Mouse (Mus musculus) CH12.LX (cell line): ENCODE data around the gene Hoxc8.

Experiments
- CTCF ChIP-seq, 2 experiments: IDR thresholded peaks in 1 of 2; conservative IDR thresholded peaks in 1 of 2; 2 replicates each; pipeline ENCODE4 v1.5.1; 2011 to 2012; ENCODE audit warnings: low read depth in 2 of 2, low read length in 2 of 2, improper control_type of control experiment in 1 of 2, inconsistent platforms in 1 of 2, mild to moderate bottlenecking in 1 of 2, moderate library complexity in 1 of 2
- E2F4 ChIP-seq: IDR thresholded peaks from 2 replicates; pipeline ENCODE4 v1.6.1; 2011; ENCODE audit warnings: low read depth, low read length, improper control_type of control experiment; ENCODE audit not compliant: insufficient replicate concordance
- ELF1 ChIP-seq: IDR thresholded peaks from 2 replicates; pipeline ENCODE4 v1.6.1; 2014; ENCODE audit warnings: low read depth, mild to moderate bottlenecking, inconsistent platforms, low read length, improper control_type of control experiment
- EP300 ChIP-seq: IDR thresholded peaks from 2 replicates; pipeline ENCODE4 v1.6.1; 2011; ENCODE audit warnings: low read length, improper control_type of control experiment
- HCFC1 ChIP-seq: IDR thresholded peaks from 2 replicates; pipeline ENCODE4 v1.6.1; 2012; ENCODE audit warnings: low read depth, mild to moderate bottlenecking, inconsistent platforms, low read length, improper control_type of control experiment
- KAT2A ChIP-seq: IDR thresholded peaks from 2 replicates; pipeline ENCODE4 v1.6.1; 2012; ENCODE audit warnings: low read length, improper control_type of control experiment, inconsistent platforms; ENCODE audit not compliant: insufficient replicate concordance
- MAFK ChIP-seq: IDR thresholded peaks from 2 replicates; pipeline ENCODE4 v1.6.1; 2011; ENCODE audit warnings: low read length, improper control_type of control experiment; ENCODE audit not compliant: insufficient replicate concordance
- MAZ ChIP-seq: IDR thresholded peaks from 2 replicates; pipeline ENCODE4 v1.6.1; 2012; ENCODE audit warnings: low read depth, mild to moderate bottlenecking, inconsistent platforms, low read length, improper control_type of control experiment, moderate library complexity
- MEF2A ChIP-seq: IDR thresholded peaks from 2 replicates; pipeline ENCODE4 v1.6.1; 2014; ENCODE audit warnings: low read depth, mild to moderate bottlenecking, inconsistent platforms, low read length, improper control_type of control experiment, borderline replicate concordance
- MYC ChIP-seq: IDR thresholded peaks from 2 replicates; pipeline ENCODE4 v1.6.1; 2011; ENCODE audit warnings: low read depth, mild to moderate bottlenecking, improper control_type of control experiment, low read length
- NELFE ChIP-seq: IDR thresholded peaks from 2 replicates; pipeline ENCODE4 v1.6.1; 2011; ENCODE audit warnings: low read depth, low read length, improper control_type of control experiment
- POLR2A ChIP-seq: IDR thresholded peaks from 2 replicates; pipeline ENCODE4 v1.6.1; 2011; ENCODE audit warnings: low read depth, mild to moderate bottlenecking, improper control_type of control experiment, low read length
- POLR2AphosphoS2 ChIP-seq: IDR thresholded peaks from 2 replicates; pipeline ENCODE4 v1.6.1; 2011; ENCODE audit warnings: low read depth, low read length, improper control_type of control experiment
- ZMIZ1 ChIP-seq: IDR thresholded peaks from 2 replicates; pipeline ENCODE4 v1.6.1; 2012; ENCODE audit warnings: low read depth, mild to moderate bottlenecking, inconsistent platforms, low read length, improper control_type of control experiment

GRCm38 (mm10) chr15:102999955-103000354, 9.5 kb downstream of the Hoxc8 start:
- TF ChIP-seq E2F4: no peak
- TF ChIP-seq EP300: no peak
- TF ChIP-seq POLR2A: no peak
- TF ChIP-seq KAT2A: no peak
- TF ChIP-seq ZMIZ1: no peak
- no peak for TF ChIP-seq MAZ
- TF ChIP-seq CTCF (conservative IDR thresholded peaks at IDR 0.05 in 1 of 2, IDR thresholded peaks at IDR 0.05 in 1 of 2; ENCODE audit: low read depth in 2 of 2, low read length in 2 of 2): no peak
- no peak for TF ChIP-seq ELF1
- no peak for TF ChIP-seq HCFC1
- no peak for TF ChIP-seq NELFE
- no peak for TF ChIP-seq MAFK
- TF ChIP-seq MYC: no peak
- TF ChIP-seq MEF2A: no peak
- no peak for TF ChIP-seq POLR2AphosphoS2
